Mouse (Mus musculus) frontal cortex, postnatal 14 days (tissue): Measurements from ENCODE around the gene Hexim2.

Experiments used
- DNase-seq, 2 experiments: peaks; one replicate each; pipeline ENCODE4 v3.0.0; 2022; ENCODE audit warnings: low spot score in 2 of 2

The Hexim2 gene

DNA sequence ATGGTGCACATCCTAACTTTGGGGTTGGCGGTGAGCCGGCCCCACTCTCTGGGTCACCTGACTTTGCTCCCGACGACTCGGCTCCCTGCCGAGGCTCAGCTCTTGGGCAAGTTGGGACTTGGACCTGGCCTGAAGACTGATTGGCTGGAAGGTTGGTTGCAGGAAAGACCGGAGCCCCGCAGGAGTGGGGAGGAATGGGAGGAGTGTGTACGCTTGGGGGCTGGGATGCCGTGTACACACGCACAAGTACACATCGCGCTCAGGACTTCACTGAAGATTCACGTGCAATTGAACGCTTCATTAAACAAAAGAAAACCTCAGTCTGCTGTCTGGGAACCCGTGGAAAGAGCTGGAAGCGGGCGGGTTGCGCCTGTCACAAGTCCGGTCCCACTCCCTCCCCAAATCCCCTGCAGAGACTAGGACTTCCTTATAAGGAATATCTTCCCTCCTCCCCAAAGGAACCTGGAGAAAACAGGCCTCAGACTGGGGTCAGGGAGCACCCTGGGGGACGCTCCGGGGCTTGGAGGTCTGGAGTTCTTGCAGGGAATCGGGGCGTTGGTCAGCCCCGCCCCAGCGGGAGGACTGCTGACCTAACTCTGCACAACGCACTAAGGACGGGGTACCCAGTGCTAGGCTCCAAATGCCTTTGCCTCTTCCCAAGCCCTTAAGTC, 20.2 kb upstream of the Hexim2 start:
- no peak for DNase-seq

DNA sequence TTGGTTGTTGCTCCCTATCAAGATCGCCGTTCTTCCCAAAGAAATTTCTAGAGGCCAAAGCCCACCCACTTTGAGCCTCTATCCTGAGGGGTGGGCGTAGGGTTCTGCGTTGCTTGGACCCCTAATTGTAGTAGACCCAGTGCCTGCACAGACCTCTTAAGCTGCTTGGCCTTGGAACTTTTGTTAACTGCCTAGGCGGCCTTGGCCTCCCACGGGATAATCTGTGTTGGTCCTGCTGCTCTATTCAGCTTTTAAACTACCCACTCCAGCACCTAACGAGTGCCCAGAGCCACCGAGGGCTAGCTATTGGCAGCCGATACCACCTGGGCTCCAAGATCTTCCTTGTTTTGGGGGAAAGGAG, 19.7 kb upstream of the Hexim2 start:
- DNase-seq, result no peak

DNA sequence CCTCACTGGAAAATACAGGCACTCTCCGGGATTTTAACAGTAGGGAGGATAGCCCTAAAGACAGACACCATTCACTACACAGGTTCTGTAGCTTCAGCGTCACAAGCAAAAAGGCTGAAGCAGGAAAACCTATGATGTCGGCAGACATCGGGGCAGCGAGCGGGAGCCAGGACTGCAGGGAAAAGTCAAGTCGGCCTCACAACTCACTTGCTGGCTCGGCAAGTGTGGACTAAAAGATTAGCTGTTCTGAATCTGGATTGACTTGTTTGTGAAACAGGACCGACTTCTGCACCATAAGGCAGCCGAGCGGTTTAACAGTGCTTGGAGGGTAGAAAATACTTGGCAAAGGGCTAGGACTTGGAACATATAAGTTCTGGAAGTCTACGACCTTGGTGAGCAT, 19.2 kb upstream of the Hexim2 start:
- DNase-seq, result no peak

DNA sequence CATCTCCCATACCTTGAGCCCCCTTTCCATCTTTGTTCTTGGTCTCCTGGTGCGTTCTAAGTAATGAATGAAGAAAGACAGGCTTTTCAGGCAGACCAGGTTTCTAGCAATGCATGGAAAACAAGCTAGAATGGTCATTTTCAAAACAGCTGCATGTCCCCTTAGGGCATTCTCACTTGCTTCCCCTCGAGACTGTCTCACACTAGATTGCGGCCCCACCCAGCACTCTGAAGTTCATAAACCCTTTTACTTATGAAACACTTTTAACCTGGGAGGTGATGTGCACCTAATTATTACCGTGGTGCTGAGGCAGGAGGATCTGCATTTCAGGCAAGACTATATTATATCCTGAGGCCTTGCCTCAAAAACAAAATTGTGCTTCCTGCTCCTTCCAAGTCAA, 18.5 kb upstream of the Hexim2 start:
- no peak for DNase-seq

DNA sequence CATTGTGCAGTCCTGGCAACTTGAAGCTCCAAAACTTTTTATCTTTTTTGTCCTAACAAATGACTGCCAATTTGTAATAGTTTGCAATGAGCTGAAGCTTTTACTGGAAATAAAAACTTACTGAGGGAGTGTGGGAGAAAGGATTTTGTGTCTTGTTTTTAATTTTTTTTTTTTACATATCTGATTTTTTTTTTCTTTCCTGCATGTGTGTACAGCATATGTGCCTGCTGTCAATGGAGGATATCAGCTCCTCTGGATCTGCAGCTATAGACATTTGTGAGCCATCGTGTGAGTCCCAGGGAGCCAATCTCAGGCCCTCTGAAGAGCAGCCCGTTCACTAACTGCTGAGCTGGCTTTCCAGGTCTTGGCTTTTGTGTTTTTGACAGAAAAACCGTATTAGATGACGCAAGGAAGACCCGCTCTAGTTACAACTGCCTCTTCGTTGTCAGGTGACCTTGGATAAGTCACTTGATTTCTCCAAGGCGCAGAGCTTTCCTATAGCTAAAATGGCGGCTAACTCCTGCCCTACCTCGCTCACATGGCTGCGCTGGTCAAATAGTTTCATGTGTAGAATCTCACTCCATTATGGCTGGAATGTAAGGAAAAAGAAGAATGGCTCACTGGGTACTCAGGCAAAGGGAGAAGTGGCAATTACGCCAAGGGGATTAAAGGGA, 17.8 kb upstream of the Hexim2 start:
- no peak for DNase-seq

DNA sequence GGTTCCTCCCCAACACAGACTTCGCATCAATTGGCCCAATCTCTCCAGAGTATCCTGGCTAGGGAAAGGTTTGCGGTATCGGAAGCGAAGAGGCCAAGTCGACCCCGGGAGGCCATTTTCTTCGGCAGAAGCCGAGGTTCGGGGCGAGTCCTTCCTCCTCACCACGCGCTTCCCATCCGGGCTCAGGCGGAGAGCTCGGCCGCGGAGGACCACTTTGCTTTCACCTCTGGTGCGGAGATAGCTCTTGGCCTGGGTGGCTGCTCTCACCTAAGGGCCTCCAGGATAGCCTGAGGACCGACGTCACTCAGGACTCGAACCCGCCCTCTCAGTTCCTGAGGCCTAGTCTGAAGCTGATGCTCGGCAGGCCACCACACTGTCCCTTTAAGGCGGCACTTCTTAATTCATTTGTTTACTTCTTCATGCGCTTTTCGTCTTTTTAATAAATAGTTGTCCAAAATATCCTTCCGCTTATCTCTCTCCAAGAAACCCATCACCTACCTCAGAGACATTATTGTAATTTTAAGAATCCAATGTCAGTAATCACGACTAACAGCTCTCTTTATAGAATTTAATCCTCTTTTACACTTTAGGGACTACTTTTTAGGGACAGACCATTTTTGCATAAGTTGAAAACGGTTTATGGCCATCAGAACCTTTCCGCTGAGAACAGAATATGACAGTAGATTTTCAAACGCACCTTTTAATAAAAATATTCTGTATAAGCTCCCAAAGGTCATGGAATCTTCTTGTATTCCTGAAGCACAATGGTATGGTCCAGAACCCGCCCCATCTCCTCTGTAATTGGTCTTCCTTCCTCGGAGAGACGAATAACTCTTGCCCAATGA, 16.8 kb upstream of the Hexim2 start:
- peak; percentile 71 to 77 for DNase-seq

DNA sequence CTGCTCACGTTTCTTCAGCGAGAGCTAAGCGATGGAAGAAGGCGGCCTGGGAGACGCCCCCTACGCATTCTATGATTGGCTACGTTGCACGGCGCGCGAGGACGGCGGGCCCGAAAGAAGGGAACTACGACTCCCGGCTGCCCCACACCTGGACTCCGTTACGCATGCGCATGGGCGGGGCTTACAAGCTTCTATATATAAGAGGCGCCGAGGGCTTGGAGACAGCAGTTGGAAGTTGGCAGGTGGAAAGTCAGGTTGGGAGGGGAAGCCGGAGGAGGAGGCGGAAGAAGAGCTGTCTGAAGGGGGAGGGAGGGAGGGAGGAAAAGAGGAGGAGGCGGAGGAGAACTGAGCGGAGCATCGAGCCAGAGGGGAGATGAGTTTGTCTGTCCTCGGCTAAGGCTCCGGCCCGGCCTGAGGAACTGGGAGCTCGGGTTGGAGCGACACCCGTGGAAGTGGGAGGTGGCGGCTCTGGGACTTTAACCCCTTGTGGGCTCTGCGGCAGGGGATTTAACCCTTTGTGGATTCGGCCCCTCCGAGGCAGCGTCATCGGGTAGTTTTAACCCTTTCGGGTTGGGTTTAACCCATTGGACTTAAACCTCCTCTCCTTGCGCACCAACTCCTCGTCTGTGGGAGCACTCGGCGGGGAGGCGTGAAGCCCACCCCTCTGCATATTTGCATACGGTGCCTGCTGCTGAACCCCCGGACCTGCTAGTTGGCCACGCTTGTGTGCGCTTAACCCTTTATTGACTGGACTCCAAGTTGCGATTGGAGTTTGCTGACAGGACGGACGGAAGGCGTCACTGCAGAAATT, 16.0 kb upstream of the Hexim2 start, which contains the start of gene Hexim1:
Gene Hexim1, plus strand, starts transcription at position 224 of the 811 bp plus-strand sequence.
- DNase-seq, result peak; percentile 100

DNA sequence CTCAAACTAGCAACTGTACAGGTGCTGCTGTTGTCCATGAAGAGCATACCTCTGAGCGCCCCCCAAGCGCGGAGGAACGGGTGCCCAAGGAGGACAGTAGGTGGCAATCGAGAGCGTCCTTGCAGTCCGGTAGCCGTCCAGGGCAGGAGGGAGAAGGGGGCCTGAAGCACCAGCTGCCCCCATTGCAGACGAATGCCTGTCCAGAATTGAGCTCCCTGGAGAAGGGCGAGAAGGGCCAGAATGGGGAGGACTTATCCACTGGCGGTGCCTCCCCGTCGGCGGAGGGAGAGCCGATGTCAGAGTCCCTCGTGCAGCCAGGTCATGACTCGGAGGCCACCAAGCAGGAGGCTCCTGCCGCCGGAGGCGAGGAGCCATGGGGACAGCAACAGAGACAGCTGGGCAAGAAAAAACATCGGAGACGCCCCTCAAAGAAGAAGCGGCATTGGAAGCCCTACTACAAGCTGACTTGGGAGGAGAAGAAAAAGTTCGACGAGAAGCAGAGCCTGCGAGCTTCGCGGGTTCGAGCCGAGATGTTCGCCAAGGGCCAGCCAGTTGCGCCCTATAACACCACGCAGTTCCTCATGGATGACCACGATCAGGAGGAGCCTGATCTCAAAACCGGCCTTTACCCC, 15.2 kb upstream of the Hexim2 start:
- DNase-seq, result peak in 1 of 2 experiments; percentile 61

DNA sequence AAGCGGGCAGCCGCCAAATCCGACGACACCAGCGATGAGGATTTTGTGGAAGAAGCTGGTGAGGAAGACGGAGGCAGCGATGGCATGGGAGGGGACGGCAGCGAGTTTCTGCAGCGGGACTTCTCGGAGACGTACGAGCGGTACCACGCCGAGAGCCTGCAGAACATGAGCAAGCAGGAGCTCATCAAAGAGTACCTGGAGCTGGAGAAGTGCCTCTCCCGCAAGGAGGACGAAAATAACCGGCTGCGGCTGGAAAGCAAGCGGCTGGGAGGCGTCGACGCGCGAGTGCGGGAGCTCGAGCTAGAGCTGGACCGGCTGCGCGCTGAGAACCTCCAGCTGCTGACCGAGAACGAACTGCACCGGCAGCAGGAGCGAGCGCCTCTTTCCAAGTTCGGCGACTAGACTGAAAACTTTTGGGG, 14.6 kb upstream of the Hexim2 start:
- DNase-seq, result peak in 1 of 2 experiments; percentile 42

DNA sequence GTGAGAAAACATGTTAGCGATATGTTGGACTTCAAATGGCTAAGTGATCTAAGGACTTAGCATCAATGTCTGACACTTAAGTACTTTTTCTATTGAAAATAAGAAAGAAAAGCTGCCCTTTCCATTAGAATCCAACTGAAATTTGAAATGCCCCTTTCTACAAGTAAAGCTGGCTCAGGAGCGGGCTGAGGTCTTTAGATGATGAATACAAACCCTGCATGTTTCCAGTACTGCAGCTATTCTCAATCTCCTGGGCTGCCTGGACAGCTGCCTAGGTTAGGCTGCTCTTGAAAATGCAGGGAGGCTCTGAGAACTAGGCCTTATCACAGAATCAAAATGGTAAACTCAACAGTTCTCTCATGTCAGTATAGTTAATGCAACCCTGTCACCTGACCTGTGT, 13.4 kb upstream of the Hexim2 start:
- no peak for DNase-seq

DNA sequence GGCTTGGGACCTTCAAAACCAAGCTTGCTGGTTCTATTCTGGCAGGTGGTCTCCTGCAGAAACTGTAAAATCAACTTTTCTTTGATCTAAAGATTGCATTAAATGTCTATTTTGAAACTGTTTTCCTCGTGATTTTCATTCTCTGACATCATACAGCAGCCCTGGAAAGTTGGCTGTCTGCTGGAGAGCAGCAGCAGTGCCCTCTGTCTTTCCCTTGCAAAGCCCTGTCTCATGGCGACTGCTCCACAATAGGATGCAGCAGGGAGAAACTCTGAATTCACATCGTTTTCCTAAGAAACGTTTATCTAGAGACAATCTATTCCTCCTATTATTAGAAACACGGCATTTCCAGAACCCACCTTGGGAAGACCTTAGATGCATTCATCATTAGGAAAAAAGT, 12.6 kb upstream of the Hexim2 start:
- DNase-seq, result no peak

DNA sequence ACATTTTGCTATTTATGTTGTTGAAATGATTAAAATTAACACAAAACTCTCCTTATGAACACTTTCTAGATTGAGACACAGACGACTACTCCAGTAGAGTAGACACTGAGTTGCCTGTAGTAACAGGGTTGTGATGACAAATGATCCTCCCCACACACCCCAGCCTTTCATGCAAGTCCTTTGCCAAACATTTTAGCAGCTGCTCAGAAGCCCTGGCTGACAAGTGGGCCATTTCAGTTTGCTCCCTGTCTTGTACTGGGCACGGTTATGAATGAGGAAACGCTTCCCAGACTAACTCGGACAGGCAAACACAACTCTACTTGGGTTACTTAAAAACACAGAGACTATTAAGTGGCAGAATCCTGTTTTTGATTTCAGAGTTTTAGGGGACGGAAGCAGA, 11.9 kb upstream of the Hexim2 start:
- DNase-seq, result no peak

DNA sequence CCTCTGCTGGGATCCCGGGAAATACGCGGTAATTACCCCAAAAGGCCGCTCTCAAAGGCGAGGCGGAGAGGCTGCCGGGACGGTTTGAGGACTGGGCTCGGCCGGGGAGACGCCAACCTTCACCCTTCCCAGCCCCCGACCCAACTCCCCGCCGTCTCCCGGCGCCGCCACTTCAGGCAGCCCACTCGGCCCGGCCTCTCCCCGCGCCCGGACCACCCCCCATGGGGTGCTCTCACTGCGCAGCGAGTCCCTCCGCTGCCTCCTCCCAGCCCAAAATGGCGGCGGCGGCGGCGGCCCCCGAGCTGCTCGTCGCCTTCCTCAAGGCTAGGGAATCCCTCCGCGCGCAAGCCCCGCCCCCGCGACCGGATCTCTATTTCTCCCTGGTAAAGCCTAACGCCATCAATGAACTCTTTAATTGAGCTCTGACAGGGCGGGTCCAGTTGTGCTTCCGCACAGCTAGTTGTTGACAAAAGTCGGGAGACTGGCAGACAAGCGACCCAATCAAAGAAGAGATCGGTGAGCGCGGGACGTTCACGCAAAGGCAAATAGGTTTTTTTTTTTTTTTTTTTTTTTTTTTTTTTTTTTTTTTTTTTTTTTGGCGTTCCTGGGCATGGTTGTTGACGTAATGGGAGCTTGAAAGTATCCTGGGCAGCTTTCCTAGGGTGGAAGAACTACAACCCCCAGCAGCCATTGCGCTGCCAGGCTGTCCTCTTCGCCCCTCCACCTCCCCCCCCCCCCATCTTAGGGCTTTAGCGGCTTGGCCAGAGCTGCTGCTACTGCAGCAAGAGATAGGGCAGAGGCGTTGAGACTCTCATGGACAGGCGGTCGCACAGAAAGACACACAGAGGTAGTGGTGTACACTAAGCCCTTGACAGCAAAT, 587 bp downstream of the Hexim2 start:
- peak; percentile 100 for DNase-seq

DNA sequence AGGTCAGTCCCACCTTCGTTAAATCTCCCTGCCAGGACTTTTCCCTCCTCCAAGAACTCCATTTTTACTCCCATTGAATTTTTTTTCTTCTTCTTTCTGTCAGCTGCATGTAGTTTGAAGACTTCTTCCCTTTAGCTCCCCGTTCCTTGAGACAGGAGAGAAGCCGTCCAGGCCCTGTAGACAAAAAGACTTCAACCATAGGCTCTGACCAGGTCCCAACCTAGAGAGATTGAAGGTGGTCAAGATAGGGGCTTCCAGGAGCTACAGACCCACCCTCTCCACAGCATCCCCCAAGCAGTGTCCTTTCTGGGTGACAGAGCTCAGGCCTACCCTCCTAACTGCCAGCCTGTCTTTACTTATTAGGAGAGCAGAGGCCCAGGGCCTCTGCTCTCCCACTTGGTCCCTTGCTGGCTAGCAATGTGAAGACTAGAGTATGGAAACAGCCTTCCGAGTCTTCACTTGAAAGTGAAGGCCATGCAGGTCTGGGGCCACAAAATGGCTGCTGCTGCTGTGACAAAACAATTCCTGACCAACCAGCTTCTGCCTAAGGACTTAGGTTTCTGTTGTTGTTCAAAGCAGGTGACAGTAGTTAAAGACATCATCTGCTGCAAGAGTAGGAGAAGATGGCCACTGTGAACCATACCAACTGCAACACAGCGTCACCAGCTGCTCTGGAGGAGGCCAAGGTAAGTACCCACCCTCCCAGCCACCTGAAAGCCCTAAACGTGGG, 1.4 kb downstream of the Hexim2 start:
- DNase-seq, result no peak

DNA sequence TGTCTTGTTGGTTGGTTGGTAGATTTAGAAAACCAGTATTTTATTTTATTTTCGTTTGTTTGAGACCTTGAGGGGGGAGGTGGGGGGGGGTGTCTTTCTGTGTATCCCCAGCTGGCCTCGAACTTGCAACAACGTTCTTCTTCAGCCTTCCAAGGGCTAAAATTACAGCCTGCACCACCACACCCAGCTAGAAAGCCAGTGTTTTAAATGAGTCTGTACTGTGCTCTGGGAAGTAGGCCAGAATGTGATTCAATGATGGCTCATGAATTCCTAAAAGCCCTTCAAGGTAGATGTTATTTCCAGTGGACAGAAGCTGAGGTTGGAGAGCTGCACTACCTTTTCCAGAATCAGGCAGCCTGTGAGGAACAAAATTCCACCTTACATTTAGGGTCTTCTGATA, 2.0 kb downstream of the Hexim2 start:
- no peak for DNase-seq

DNA sequence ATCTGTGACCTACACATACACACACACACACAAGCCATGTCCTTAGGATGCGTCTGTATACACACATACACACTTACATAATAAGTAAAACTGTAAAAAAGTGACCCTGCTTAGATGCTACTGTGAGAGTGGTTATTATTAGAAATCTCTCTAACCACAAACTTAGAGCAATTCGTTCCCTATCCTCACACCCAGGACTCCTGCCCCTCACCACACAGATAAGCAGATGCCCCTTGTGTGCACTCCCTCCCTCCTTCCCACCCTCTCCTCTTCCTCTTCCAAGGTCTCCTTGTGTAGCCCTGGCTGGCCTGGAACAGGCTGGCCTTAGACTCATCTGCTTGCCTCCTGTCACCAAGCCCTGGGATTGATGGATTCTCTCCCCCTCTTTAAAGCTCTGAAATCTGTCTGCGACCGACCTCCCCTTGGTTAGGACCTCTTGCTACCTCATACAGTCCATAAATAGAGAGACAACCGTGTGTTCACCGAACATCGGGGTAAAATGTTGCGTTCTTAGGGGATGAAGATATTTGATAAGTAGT, 3.9 kb downstream of the Hexim2 start:
- no peak for DNase-seq

DNA sequence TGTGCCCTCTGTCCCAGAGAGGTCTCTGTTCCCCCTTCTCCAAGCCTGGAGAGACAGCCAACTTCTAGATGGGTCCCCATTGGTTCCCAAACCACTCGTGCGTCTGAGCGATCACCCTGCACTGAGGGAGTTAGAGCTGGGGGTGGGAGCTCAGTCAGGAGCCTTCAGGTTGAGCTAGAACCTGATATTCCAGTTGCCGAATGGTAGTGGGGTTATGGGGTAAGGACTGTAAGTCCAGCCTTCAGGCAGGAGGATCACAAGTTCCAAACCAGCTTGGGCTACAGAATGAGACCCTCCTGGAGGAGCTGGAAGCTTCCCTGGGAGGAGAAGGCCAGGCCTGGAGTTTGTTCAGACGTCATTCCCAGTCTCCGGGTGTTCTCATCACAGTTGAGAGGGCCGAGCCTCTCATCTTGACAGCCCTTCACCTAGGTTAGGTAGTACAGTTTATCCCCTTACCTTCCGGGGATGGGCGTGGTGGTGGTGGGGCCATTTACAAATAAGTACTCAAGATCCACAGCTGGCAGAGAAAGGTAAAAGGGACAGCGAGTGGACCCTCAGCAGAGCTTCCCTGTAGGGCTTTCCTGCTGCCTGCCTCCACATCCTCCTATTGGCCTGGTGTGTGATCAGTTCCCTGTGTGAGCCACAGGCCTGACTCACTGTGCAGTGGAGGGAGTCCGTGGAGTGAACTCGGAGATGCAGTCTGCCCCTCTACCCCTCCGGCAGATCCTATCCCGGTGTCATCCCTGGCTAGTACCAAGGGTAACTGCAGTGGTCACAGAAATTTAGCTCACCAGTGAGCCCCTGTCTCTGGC, 7.9 kb downstream of the Hexim2 start:
- no peak for DNase-seq

DNA sequence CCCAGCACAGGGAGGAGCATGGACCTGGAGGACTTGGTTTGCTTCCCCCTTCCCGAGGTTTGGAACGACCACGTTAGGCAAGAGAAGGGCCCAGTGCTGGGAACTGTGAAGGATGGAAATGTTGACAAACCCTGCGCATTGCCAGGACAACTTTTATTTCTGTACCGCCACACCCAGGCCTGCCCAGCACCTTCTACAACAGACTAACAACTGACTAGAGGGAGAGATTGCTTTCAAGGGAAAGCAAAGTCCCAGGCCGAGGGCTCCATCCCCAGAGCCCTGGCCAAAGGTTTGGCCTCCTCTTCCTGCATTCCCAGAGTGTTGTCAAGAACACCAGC, 8.5 kb downstream of the Hexim2 start:
- DNase-seq, result no peak
